Mouse (Mus musculus): ENCODE data around the gene Zfand6. TPM values are rescaled to one million over a fixed set of nuclear protein-coding genes. Genes with fewer than 3 reads are reported as not detected.

Zfand6 gene
- total and polyA plus RNA-seq, 2 experiments from 2014 or later = 122 to 130 TPM

DNA sequence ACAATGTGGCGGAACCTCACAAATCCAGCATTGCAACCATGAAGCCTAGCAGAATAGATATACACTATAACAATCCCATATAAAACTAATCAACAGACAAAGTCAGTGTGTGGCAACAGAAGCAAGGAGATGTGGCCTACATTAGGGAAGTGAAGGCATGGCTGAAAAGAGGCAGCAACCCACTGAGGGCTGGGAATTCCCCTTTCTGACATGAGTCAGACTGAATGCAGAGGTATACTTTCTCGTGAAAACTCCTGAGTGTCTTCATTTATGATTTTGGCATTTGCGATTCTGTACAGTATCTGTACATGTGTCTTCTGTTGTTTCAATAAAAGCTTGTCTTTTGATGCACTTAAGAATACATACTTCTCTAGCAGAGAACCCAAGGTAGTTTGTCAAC, 98.4 kb downstream of the Zfand6 start:
- Histone ChIP-seq H3K4me3 (ENCODE audit: low read depth, low read length) (no peak overlapping the region), H3K27me3 (ENCODE audit: control insufficient read depth, insufficient read depth, low read length) (no peaks in the 10 kb centered on the region), H3K9me3 (replicated peaks; ENCODE audit: control insufficient read depth, low read length) (no peaks in the 10 kb centered on the region), H3K4me1 (ENCODE audit: control insufficient read depth, insufficient read depth) (no peaks in the 10 kb centered on the region), H3K4me2 (ENCODE audit: low read depth, low read length) (no peak overlapping the region), H3K9ac (replicated peaks; ENCODE audit: low read depth, low read length) (no peak overlapping the region), H3K36me3 (replicated peaks; ENCODE audit: control insufficient read depth, insufficient read depth, low read length) (no peaks in the 10 kb centered on the region), H3K27ac (ENCODE audit: low read depth) (no peak overlapping the region)
- TF ChIP-seq EP300 (IDR thresholded peaks at IDR 0.05; ENCODE audit: low read depth) (no peak), CTCF (IDR thresholded peaks at IDR 0.05; ENCODE audit: low read depth) (no peak)
- ATAC-seq (ENCODE audit: insufficient read depth, low read depth) (no peak), DNase-seq (ENCODE audit: low spot score) (no peak)
- 80% methylated on average over 3 of the region's 3 CpGs for WGBS

GRCm38 (mm10) chr7:84590622-84591021, 99.1 kb downstream of the Zfand6 start:
- no peaks in the 10 kb centered on the region for H3K27me3 ChIP-seq (ENCODE audit: control insufficient read depth, insufficient read depth, low read length)
- no peak overlapping the region for H3K9ac ChIP-seq (replicated peaks; ENCODE audit: low read depth, low read length)
- H3K36me3 ChIP-seq (replicated peaks; ENCODE audit: control insufficient read depth, insufficient read depth, low read length) = no peaks in the 10 kb centered on the region
- no peak overlapping the region for H3K4me2 ChIP-seq (ENCODE audit: low read depth, low read length)
- 95% methylated on average over 2 of the region's 2 CpGs for WGBS
- H3K9me3 ChIP-seq (replicated peaks; ENCODE audit: control insufficient read depth, low read length) = no peaks in the 10 kb centered on the region
- H3K4me1 ChIP-seq (ENCODE audit: control insufficient read depth, insufficient read depth) = no peaks in the 10 kb centered on the region
- DNase-seq (ENCODE audit: low spot score) = no peak
- H3K4me3 ChIP-seq (ENCODE audit: low read depth, low read length) = no peak overlapping the region
- no peak for ATAC-seq (ENCODE audit: insufficient read depth, low read depth)
- TF ChIP-seq EP300 (IDR thresholded peaks at IDR 0.05; ENCODE audit: low read depth) (no peak), CTCF (IDR thresholded peaks at IDR 0.05; ENCODE audit: low read depth) (no peak)
- H3K27ac ChIP-seq (ENCODE audit: low read depth) = no peak overlapping the region

- Histone ChIP-seq H3K27me3 (ENCODE audit: control insufficient read depth, insufficient read depth, low read length) (no peaks in the 10 kb centered on the region), H3K36me3 (replicated peaks; ENCODE audit: control insufficient read depth, insufficient read depth, low read length) (no peaks in the 10 kb centered on the region), H3K4me1 (ENCODE audit: control insufficient read depth, insufficient read depth) (no peaks in the 10 kb centered on the region), H3K4me3 (ENCODE audit: low read depth, low read length) (no peak overlapping the region), H3K9me3 (replicated peaks; ENCODE audit: control insufficient read depth, low read length) (no peaks in the 10 kb centered on the region), H3K4me2 (ENCODE audit: low read depth, low read length) (no peak overlapping the region), H3K27ac (ENCODE audit: low read depth) (no peak overlapping the region), H3K9ac (replicated peaks; ENCODE audit: low read depth, low read length) (no peak overlapping the region)
- ATAC-seq (ENCODE audit: insufficient read depth, low read depth) (no peak), DNase-seq (ENCODE audit: low spot score) (no peak)
- 88% methylated on average over 5 of the region's 5 CpGs for WGBS
- no peak for TF ChIP-seq EP300 (IDR thresholded peaks at IDR 0.05; ENCODE audit: low read depth)
- no peak for TF ChIP-seq CTCF (IDR thresholded peaks at IDR 0.05; ENCODE audit: low read depth)
These were observed 102.5 kb downstream of the Zfand6 start for GRCm38 (mm10) chr7:84587101-84587783.

DNA sequence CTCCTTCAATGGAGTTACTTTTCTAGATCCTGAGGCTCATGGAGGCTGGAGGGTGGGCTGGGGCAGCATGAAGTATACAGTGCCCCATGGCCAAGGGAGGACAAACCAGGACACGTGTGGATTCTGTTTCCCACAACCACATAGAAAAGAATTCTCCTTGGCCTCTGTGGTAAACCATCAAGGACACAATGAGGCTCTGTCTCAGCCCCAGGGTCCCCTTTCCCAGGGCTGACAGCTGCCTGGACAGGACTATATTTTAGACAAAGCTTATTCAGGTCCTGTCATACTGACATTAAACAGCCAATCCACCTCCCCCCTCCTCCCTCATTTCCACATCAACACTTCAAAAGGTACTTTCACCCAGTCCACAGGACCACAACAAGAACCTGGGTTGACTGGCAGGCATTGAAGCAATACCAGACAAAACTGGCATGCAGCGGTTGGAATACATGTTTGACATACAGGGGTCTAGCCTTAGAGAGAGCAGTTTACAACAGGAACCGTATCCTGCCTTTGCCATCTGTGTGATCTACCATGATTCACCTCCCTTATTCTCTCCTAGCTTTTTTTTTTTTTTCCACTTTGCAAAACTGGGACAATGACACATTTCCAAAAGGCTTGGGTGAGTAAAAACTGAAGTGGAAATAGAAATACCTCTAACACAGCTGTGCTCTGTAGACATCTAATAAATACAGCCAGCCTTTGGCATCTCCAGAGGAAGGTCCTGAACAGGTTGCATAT, 103.2 kb downstream of the Zfand6 start:
- no peak overlapping the region for H3K4me2 ChIP-seq (ENCODE audit: low read depth, low read length)
- 54% methylated on average over 3 of the region's 3 CpGs for WGBS
- H3K27me3 ChIP-seq (ENCODE audit: control insufficient read depth, insufficient read depth, low read length) = no peaks in the 10 kb centered on the region
- H3K9ac ChIP-seq (replicated peaks; ENCODE audit: low read depth, low read length) = no peak overlapping the region
- H3K4me3 ChIP-seq (ENCODE audit: low read depth, low read length) = no peak overlapping the region
- H3K4me1 ChIP-seq (ENCODE audit: control insufficient read depth, insufficient read depth) = no peaks in the 10 kb centered on the region
- no peaks in the 10 kb centered on the region for H3K9me3 ChIP-seq (replicated peaks; ENCODE audit: control insufficient read depth, low read length)
- no peaks in the 10 kb centered on the region for H3K36me3 ChIP-seq (replicated peaks; ENCODE audit: control insufficient read depth, insufficient read depth, low read length)
- no peak for ATAC-seq (ENCODE audit: insufficient read depth, low read depth)
- DNase-seq (ENCODE audit: low spot score) = no peak
- TF ChIP-seq CTCF (IDR thresholded peaks at IDR 0.05; ENCODE audit: low read depth) (no peak), EP300 (IDR thresholded peaks at IDR 0.05; ENCODE audit: low read depth) (no peak)
- H3K27ac ChIP-seq (ENCODE audit: low read depth) = no peak overlapping the region

DNA sequence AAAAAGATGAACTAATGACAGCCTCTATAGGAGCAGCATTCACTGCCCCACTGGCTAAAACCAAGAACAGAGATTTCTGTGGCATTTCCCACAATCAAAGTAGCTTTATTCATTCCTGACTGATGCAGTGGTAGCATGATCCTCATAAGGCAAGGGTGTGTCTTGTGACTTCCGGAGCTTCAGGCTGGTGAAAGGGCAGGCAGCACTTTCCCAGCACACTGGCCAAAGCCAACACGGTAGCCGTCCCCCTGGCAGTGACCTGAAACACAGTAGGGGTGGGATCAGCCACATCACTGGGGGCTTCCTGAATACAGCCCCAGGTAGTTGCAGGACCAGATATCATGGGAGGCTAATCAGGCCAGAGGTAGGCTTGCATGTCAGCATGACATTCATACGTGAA, 104.7 kb downstream of the Zfand6 start:
- no peaks in the 10 kb centered on the region for H3K27me3 ChIP-seq (ENCODE audit: control insufficient read depth, insufficient read depth, low read length)
- no peak overlapping the region for H3K9ac ChIP-seq (replicated peaks; ENCODE audit: low read depth, low read length)
- 90% methylated on average over 4 of the region's 4 CpGs for WGBS
- no peak overlapping the region for H3K4me3 ChIP-seq (ENCODE audit: low read depth, low read length)
- H3K4me2 ChIP-seq (ENCODE audit: low read depth, low read length) = no peak overlapping the region
- no peaks in the 10 kb centered on the region for H3K9me3 ChIP-seq (replicated peaks; ENCODE audit: control insufficient read depth, low read length)
- ATAC-seq (ENCODE audit: insufficient read depth, low read depth) (no peak), DNase-seq (ENCODE audit: low spot score) (no peak)
- TF ChIP-seq EP300 (IDR thresholded peaks at IDR 0.05; ENCODE audit: low read depth) (no peak), CTCF (IDR thresholded peaks at IDR 0.05; ENCODE audit: low read depth) (no peak)
- no peak overlapping the region for H3K27ac ChIP-seq (ENCODE audit: low read depth)
- no peaks in the 10 kb centered on the region for H3K36me3 ChIP-seq (replicated peaks; ENCODE audit: control insufficient read depth, insufficient read depth, low read length)
- H3K4me1 ChIP-seq (ENCODE audit: control insufficient read depth, insufficient read depth) = no peaks in the 10 kb centered on the region
